Mouse (Mus musculus): Measurements from ENCODE around the gene Zfhx3. TPM values are rescaled to one million over a fixed set of nuclear protein-coding genes. Genes with fewer than 3 reads are reported as not detected.

The Zfhx3 gene
- polyA plus RNA-seq, 1 experiment from 2014 or later, result 4.3 TPM

- in situ Hi-C loops (cut with MboI; ENCODE audit: low pct_unique_long_range_greater_than_20kb), result no loop called here
- ATAC-seq (no peak), DNase-seq (ENCODE audit: low read depth, low spot score) (no peak)
- CTCF ChIA-PET, result interaction anchor here (0.8 kb wide), 1 partner anchor 11 kb away, joined by 3 read pairs; no protein-coding TSS in a partner anchor
- TF ChIP-seq CTCF (IDR thresholded peaks at IDR 0.05), result no peak
- no peaks in the 10 kb centered on the region for H3K27me3 ChIP-seq
- POLR2A ChIA-PET, result no interaction called here
Measured at GRCm38 (mm10) chr8:108770334-108770733, 827.9 kb downstream of the Zfhx3 start.

DNA sequence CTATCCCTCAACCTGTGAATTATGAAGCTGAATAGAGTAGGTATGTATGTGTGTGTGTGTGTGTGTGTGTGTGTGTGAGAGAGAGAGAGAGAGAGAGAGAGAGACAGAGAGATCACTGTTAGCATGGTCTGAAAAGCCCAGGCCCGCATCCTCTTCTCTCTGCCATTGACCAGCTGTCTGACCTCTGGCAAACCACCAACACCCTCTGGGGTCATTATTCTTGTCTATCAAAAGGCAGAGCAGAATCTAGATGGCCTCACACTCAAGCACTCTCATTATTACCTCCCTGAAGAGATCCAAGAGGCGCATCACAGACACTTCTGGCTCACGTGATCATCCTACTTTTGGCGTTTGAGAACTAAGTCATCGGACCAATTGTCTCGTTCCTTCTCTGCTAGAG lies 831.0 kb downstream of the Zfhx3 start:
- DNase-seq (ENCODE audit: low read depth, low spot score) (no peak), ATAC-seq (no peak)
- POLR2A ChIA-PET, result interaction anchor here (0.6 kb wide), 1 partner anchor 59 kb away, joined by 3 read pairs; no protein-coding TSS in a partner anchor

GRCm38 (mm10) chr8:108778063-108778462 lies 835.6 kb downstream of the Zfhx3 start:
- no peak for DNase-seq (ENCODE audit: low read depth, low spot score)
- no peaks in the 10 kb centered on the region for H3K27me3 ChIP-seq
- CTCF ChIA-PET, result interaction anchor here (1.2 kb wide), 1 partner anchor 13 kb away, joined by 4 read pairs; no protein-coding TSS in a partner anchor
- ATAC-seq, result no peak
- POLR2A ChIA-PET, result no interaction called here
- no peak for TF ChIP-seq CTCF (IDR thresholded peaks at IDR 0.05)
- in situ Hi-C loops (cut with MboI; ENCODE audit: low pct_unique_long_range_greater_than_20kb), result no loop called here

More for the DNA sequence above, 831.0 kb downstream of the Zfhx3 start:
- CTCF ChIA-PET, result interaction anchor here (0.9 to 1.4 kb wide), 2 partner anchors 9 to 13 kb away, joined by 3 read pairs; no protein-coding TSS in a partner anchor
- in situ Hi-C loops (cut with MboI; ENCODE audit: low pct_unique_long_range_greater_than_20kb), result no loop called here
- H3K27me3 ChIP-seq, result no peaks in the 10 kb centered on the region
- TF ChIP-seq CTCF (IDR thresholded peaks at IDR 0.05), result no peak

GRCm38 (mm10) chr8:108778551-108778950 lies 836.1 kb downstream of the Zfhx3 start:
- POLR2A ChIA-PET, result no interaction called here
- in situ Hi-C loops (cut with MboI; ENCODE audit: low pct_unique_long_range_greater_than_20kb), result no loop called here
- no peak for TF ChIP-seq CTCF (IDR thresholded peaks at IDR 0.05)
- CTCF ChIA-PET, result interaction anchor here (1.2 kb wide), 1 partner anchor 12 kb away, joined by 4 read pairs; no protein-coding TSS in a partner anchor
- ATAC-seq (no peak), DNase-seq (ENCODE audit: low read depth, low spot score) (no peak)
- no peaks in the 10 kb centered on the region for H3K27me3 ChIP-seq

DNA sequence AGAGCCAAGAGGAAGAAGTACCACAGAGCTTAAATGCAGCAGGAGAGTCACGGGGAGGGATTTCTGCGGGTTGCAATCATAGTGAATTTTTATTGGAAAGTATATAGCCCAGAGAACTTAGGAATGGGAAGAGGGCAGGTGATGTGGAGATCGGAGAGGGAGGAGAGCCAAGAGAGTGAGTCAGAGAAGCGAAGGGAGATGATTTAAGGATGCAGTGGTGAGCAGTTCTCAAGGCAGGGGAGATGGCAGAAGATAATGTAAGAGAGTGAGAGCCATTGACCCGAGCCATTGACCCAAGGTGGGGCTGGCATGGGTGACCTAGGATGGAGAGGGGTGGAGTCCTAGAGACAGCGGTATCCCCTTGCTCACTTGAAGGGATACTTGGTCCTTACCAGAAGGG lies 838.3 kb downstream of the Zfhx3 start:
- DNase-seq (ENCODE audit: low read depth, low spot score) (no peak), ATAC-seq (no peak)
- H3K27me3 ChIP-seq, result no peaks in the 10 kb centered on the region
- ChIA-PET CTCF (no interaction called here), POLR2A (no interaction called here)
- in situ Hi-C loops (cut with MboI; ENCODE audit: low pct_unique_long_range_greater_than_20kb), result no loop called here
- TF ChIP-seq CTCF (IDR thresholded peaks at IDR 0.05), result no peak

DNA sequence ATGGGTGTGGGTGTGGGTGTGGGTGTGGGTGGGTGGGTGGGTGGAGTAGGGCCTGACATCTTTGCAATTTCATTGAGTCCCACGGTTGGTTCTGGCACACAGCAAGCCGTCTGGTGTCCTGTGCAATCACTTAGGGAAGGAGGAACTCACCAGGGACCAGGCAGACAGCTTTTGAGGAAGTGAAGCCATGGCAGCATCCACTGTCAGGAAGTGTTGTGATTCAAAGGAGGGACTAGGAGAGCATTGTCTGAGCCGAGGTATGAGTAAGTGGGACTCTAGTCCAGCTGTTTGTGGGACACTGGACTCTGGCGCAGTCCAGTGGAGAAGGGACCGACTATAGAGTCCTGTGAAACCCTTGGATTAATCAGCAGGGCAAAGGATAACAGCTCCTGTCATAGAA lies 838.7 kb downstream of the Zfhx3 start:
- in situ Hi-C loops (cut with MboI; ENCODE audit: low pct_unique_long_range_greater_than_20kb), result no loop called here
- DNase-seq (ENCODE audit: low read depth, low spot score), result no peak
- H3K27me3 ChIP-seq, result no peaks in the 10 kb centered on the region
- ChIA-PET POLR2A (interaction anchor here (0.6 kb wide), 1 partner anchor 131 kb away, joined by 4 read pairs; no protein-coding TSS in a partner anchor), CTCF (no interaction called here)
- no peak for TF ChIP-seq CTCF (IDR thresholded peaks at IDR 0.05)
- no peak for ATAC-seq

DNA sequence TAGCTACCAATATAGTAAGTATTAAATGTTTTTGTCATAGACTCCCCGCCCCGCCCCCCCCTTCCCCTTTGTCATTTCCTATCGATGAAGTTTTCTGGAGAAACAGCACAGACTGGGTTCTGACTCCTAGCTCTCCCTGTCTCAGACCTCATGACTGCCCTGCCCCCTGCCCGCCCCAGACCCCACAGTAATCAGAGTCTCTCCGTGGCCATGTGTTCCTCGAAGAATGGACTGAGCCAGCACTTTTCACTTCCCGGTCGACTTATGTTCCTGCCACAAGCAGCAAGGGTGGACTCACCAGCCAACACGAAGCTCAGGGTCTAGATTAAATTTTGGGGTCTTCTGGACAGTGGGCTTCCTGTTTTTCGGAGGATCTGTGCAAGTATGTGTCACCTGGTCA lies 840.7 kb downstream of the Zfhx3 start:
- in situ Hi-C loops (cut with MboI; ENCODE audit: low pct_unique_long_range_greater_than_20kb), result no loop called here
- DNase-seq (ENCODE audit: low read depth, low spot score), result no peak
- CTCF ChIA-PET, result interaction anchor here (1.1 kb wide), 1 partner anchor 10 kb away, joined by 3 read pairs; no protein-coding TSS in a partner anchor
- no peak for ATAC-seq
- H3K27me3 ChIP-seq, result no peaks in the 10 kb centered on the region
- POLR2A ChIA-PET, result no interaction called here
- no peak for TF ChIP-seq CTCF (IDR thresholded peaks at IDR 0.05)

DNA sequence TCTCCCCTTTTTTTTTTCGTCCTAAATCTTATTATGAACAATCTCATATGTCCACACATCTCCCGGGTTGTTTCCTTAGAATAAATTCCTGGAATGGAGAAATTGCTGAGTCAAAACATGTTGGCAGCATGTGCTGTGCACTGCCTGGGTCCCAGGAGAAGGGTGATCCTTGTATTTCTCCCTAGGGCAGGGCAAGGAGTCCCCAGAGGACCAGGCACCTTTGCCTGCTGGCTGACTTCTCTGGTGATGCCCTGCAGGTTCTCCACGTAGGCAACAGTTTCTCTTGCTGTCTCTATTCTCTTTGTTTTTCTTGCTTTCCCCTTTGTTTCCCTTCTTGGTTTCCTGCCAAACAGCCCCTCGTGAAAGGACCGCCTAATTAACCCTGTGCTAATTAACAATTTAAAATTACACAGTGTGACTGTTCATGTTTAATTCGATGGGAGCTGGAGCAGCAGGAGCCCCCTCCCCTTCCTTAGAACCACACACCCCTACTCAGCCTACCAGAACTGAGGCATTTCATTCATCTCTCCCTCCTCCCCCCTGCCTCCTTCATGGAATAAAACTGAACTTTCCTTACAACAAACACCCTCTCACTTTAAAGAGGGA lies 845.8 kb downstream of the Zfhx3 start:
- CTCF ChIA-PET, result no interaction called here
- no peak for TF ChIP-seq CTCF (IDR thresholded peaks at IDR 0.05)
- DNase-seq (ENCODE audit: low read depth, low spot score) (no peak), ATAC-seq (no peak)
- in situ Hi-C loops (cut with MboI; ENCODE audit: low pct_unique_long_range_greater_than_20kb), result no loop called here
- POLR2A ChIA-PET, result interaction anchor here (1.1 kb wide), 1 partner anchor 85 kb away, joined by 3 read pairs; no protein-coding TSS in a partner anchor
- H3K27me3 ChIP-seq, result no peaks in the 10 kb centered on the region

- ATAC-seq, result no peak
- ChIA-PET CTCF (no interaction called here), POLR2A (no interaction called here)
- in situ Hi-C loops (cut with MboI; ENCODE audit: low pct_unique_long_range_greater_than_20kb), result no loop called here
- DNase-seq (ENCODE audit: low read depth, low spot score), result no peak
- no peak for TF ChIP-seq CTCF (IDR thresholded peaks at IDR 0.05)
- H3K27me3 ChIP-seq, result no peaks in the 10 kb centered on the region
Measured at GRCm38 (mm10) chr8:108788762-108789157, 846.3 kb downstream of the Zfhx3 start.

DNA sequence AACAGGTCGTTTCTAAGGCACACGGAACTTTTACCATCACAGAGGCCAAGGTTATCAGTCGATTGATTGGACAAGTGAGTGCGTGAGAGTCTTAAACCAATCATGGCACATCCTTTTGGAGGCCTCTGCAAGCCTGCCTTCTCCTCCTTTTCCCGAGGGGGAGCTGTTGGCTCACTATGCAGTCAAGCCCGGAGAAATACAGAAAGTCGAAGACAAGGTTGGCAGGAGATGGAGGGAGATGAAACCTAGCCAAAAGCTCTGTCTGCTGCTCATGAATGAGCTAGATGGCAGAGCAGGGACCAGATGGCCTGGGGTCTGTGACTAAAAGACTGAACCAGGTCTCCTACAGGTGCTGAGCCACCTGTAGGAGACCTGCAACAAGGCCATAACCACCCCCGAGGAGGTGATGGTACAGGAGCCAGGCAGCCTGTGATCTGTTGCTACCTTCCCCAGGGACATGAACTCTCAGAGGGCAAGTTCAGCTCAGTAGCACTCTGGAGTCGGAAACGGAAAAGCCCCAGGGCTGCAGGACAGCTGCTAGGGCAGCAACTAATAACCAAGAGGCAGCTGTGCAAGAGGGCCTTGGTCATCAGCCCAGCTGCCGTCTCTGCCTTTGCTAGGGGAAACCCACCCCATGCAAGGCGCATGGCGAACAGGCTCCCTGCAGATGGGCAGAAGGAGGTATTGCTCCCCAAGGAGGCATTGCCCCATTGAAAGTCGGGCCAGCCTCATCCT lies 848.3 kb downstream of the Zfhx3 start:
- ATAC-seq (no peak), DNase-seq (ENCODE audit: low read depth, low spot score) (no peak)
- in situ Hi-C loops (cut with MboI; ENCODE audit: low pct_unique_long_range_greater_than_20kb), result no loop called here
- CTCF ChIA-PET, result interaction anchor here (0.8 to 1.5 kb wide), 3 partner anchors 12 to 418 kb away, joined by 3 to 4 read pairs (median 3); no protein-coding TSS in a partner anchor
- POLR2A ChIA-PET, result interaction anchor here (0.5 to 0.9 kb wide), 2 partner anchors 9 to 40 kb away, joined by 3 read pairs; no protein-coding TSS in a partner anchor
- no peaks in the 10 kb centered on the region for H3K27me3 ChIP-seq
- no peak for TF ChIP-seq CTCF (IDR thresholded peaks at IDR 0.05)

- ChIA-PET POLR2A (no interaction called here), CTCF (interaction anchor here (0.9 to 1.4 kb wide), 2 partner anchors 10 to 24 kb away, joined by 3 read pairs; no protein-coding TSS in a partner anchor)
- no peaks in the 10 kb centered on the region for H3K27me3 ChIP-seq
- in situ Hi-C loops (cut with MboI; ENCODE audit: low pct_unique_long_range_greater_than_20kb), result loop anchor here (5.0 kb wide), 1 partner anchor 84 kb away; no protein-coding TSS in a partner anchor
- DNase-seq (ENCODE audit: low read depth, low spot score) (no peak), ATAC-seq (no peak)
- TF ChIP-seq CTCF (IDR thresholded peaks at IDR 0.05), result no peak
Measured at GRCm38 (mm10) chr8:108796076-108796475, 853.6 kb downstream of the Zfhx3 start.

Data from Patski (cell line).